In genomic region chr3:126869561-126869960, GRCm38 (mm10) we compare ENCODE assay signal across 13 mouse cellular contexts.
DNase-seq lines count a peak whose midpoint lies in the region; ATAC-seq and TF ChIP-seq lines count a peak whose summit lies in the region.
"Had no signal": no experiment of that assay in that cellular context is flagged by ENCODE, and none has a peak within 500 bp of the region (broad histone marks: within the 10 kb centered on the region; RNA-seq: fewer than 3 reads in every experiment).

No protein-coding gene starts in this region.

- no peak for DNase-seq in intestine, embryonic 14.5 days (ENCODE audit: low spot score)
- peak; percentile 26 for DNase-seq in urinary bladder, postnatal 25 days (ENCODE audit: low spot score)
- DNase-seq in urinary bladder, postnatal 4 days (ENCODE audit: low spot score in 2 of 2): no peak
- no peak for DNase-seq in forebrain, postnatal 0 days
- DNase-seq in layer of hippocampus, adult 18-20 months (ENCODE audit: low spot score in 2 of 2): no peak
- no peak for DNase-seq in gastrocnemius, adult 18-20 months (ENCODE audit: low spot score)
- DNase-seq: adrenal gland, postnatal 10 days; cerebellum, postnatal 36 days; heart, adult 2 months; heart, postnatal 10 days had no signal

- H3K9ac ChIP-seq in intestine, embryonic 14.5 days (ENCODE audit: low read length): no peak overlapping the region
- H3K9ac ChIP-seq in intestine, postnatal 0 days (ENCODE audit: low read depth, low read length): no peak overlapping the region
- no peak overlapping the region for H3K9ac ChIP-seq in forebrain, postnatal 0 days
- H3K9ac ChIP-seq: liver, embryonic 12.5 days had no signal

- no peak for TF ChIP-seq CTCF in intestine, postnatal 0 days (IDR thresholded peaks at IDR 0.05; ENCODE audit: low read depth)
- no peak for TF ChIP-seq CTCF in forebrain, postnatal 0 days (IDR thresholded peaks at IDR 0.05; ENCODE audit: low read depth)

- H3K4me3 ChIP-seq in intestine, embryonic 14.5 days (ENCODE audit: low read depth, low read length): no peak overlapping the region
- no peak overlapping the region for H3K4me3 ChIP-seq in intestine, postnatal 0 days (ENCODE audit: low read depth, low read length)
- H3K4me3 ChIP-seq in forebrain, postnatal 0 days (ENCODE audit: low read depth, low read length): no peak overlapping the region
- H3K4me3 ChIP-seq: heart, adult 2 months; liver, embryonic 12.5 days had no signal

- no peak overlapping the region for H3K4me2 ChIP-seq in intestine, embryonic 14.5 days (ENCODE audit: low read length)
- no peak overlapping the region for H3K4me2 ChIP-seq in intestine, postnatal 0 days (replicated peaks; ENCODE audit: low read depth)
- no peak overlapping the region for H3K4me2 ChIP-seq in forebrain, postnatal 0 days (ENCODE audit: low read depth)
- H3K4me2 ChIP-seq: liver, embryonic 12.5 days had no signal

- H3K36me3 ChIP-seq in intestine, embryonic 14.5 days (ENCODE audit: control insufficient read depth, insufficient read depth, low read length): no peaks in the 10 kb centered on the region
- no peaks in the 10 kb centered on the region for H3K36me3 ChIP-seq in intestine, postnatal 0 days (ENCODE audit: control insufficient read depth, insufficient read depth)
- no peaks in the 10 kb centered on the region for H3K36me3 ChIP-seq in forebrain, postnatal 0 days (ENCODE audit: insufficient read depth)
- H3K36me3 ChIP-seq: liver, embryonic 12.5 days had no signal

- H3K27ac ChIP-seq in intestine, embryonic 14.5 days (ENCODE audit: low read depth): no peak overlapping the region
- no peak overlapping the region for H3K27ac ChIP-seq in intestine, postnatal 0 days (ENCODE audit: low read depth, low read length)
- no peak overlapping the region for H3K27ac ChIP-seq in forebrain, postnatal 0 days (ENCODE audit: low read depth, low read length)
- H3K27ac ChIP-seq: heart, adult 2 months; liver, embryonic 12.5 days had no signal

- WGBS in intestine, embryonic 14.5 days: 66% methylated on average over 3 of the region's 3 CpGs
- 21% methylated on average over 3 of the region's 3 CpGs for WGBS in intestine, postnatal 0 days
- 28% methylated on average over 3 of the region's 3 CpGs for WGBS in forebrain, postnatal 0 days

- H3K27me3 ChIP-seq in intestine, embryonic 14.5 days (replicated peaks; ENCODE audit: control insufficient read depth, insufficient read depth, low read length): 0 out of 2 replicates have a peak, but pooled peaks cover 3% of the 10 kb centered on the region
- peaks cover 28% of the 10 kb centered on the region for H3K27me3 ChIP-seq in intestine, postnatal 0 days (replicated peaks; ENCODE audit: control insufficient read depth, insufficient read depth, low read length)
- H3K27me3 ChIP-seq in forebrain, postnatal 0 days (ENCODE audit: insufficient read depth, low read length): no peaks in the 10 kb centered on the region
- H3K27me3 ChIP-seq: CH12.LX; liver, embryonic 12.5 days had no signal

- H3K9me3 ChIP-seq in intestine, embryonic 14.5 days (ENCODE audit: control insufficient read depth, low read length): no peaks in the 10 kb centered on the region
- H3K9me3 ChIP-seq in intestine, postnatal 0 days (ENCODE audit: control insufficient read depth): 0 out of 2 replicates have a peak, but pooled peaks cover 3% of the 10 kb centered on the region
- no peaks in the 10 kb centered on the region for H3K9me3 ChIP-seq in forebrain, postnatal 0 days (ENCODE audit: low read length)
- H3K9me3 ChIP-seq: liver, embryonic 12.5 days had no signal

- no peaks in the 10 kb centered on the region for H3K4me1 ChIP-seq in intestine, embryonic 14.5 days (replicated peaks; ENCODE audit: control insufficient read depth, insufficient read depth, low read length)
- no peaks in the 10 kb centered on the region for H3K4me1 ChIP-seq in intestine, postnatal 0 days (replicated peaks; ENCODE audit: control insufficient read depth, insufficient read depth, low read length)
- no peaks in the 10 kb centered on the region for H3K4me1 ChIP-seq in forebrain, postnatal 0 days (ENCODE audit: insufficient read depth)
- H3K4me1 ChIP-seq: liver, embryonic 12.5 days had no signal

- ATAC-seq in intestine, embryonic 14.5 days (replicated peaks; ENCODE audit: low FRiP score, low TSS enrichment, low read depth): 0 out of 2 replicates have a peak, but pooled peaks have one; percentile 72
- ATAC-seq in intestine, postnatal 0 days: no peak
- peak; percentile 78 for ATAC-seq in forebrain, postnatal 0 days
- ATAC-seq: liver, embryonic 12.5 days had no signal
